Mouse (Mus musculus): ENCODE measurements at regions not wholly inside any gene's neighbourhood (a gene's known extent, or its start where the extent isn't known, plus 50 kb on each side); places are given as distances from the start of the nearest gene placed in this dataset.

DNA sequence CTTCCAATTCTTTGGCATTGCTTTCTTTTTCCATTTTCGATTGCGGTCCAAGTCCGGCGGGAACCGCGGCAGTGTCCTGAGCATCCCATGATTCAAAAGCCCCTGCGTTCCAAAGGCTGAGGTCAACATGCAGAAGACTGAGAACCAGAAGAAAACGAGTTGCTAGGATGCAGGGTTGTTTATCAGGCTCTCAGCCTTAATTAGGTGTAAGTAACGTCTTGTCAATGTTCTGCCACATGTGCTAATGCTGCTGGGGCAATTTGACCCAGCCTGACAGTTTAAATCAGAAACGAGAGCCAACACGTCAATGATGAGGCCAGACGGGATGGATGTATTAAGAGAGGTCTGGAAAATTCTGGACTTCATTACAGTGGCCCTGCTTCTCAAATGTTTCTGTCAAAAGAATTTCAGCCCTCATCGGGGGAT, 239.4 kb downstream of the Gm45692 start:
- no peak for DNase-seq

DNA sequence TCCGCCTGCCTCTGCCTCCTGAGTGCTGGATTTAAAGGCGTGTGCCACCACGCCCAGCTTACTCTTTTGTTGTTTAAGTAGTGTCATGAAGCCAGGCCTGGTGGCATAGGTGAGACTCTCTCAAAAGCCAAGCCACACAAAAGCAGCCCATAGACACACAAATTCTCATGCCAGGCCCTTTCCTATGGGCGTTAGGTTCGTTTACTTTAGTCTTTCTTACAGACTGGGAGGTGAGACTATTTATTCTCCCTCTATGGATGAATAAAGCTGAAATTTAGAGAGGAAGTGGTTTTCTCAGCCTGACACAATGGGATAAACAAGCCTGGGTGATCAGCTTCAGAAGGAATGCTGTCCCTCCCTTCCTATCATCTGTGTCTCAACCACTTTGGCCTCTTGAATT, 243.0 kb downstream of the Gm45692 start:
- no peak for DNase-seq

DNA sequence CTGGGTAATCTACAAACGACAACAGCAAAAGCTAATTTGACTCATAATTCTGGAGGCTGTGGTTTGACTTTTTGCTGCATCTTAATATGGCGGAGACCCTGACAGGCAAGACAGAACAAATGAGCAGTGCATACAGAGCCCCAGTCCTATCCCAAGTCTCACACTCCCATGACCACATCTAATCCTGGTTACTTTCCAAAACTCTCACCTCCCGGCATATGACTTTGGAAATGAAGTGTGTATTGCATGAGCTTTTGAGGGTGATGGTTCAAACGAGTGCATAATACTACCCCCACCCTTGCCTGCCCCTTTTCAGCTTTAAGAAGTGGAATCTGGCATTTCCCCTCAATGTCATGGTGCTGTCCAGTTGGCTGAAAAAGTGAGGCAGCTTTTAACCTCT, 244.3 kb downstream of the Gm45692 start:
- DNase-seq: no peak

DNA sequence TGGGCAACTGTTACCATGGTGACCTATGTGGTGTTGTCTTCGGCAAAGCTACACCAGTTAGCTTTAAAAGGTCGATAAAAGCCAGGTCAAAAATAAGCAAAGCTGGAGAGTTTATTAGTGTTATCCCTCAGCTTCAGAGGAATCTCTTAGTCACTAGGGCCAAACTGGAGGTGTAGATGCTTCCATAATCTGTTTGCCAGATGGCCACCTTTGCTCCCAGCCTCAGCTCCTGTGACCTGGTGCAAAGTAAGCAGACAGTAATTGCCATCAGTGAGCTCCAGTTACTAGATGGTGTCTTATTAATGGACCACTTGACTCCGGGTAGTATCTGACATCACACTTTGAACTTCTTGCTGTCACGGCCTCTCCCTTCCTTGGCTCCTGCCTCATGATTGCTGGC, 245.3 kb downstream of the Gm45692 start:
- no peak for DNase-seq

DNA sequence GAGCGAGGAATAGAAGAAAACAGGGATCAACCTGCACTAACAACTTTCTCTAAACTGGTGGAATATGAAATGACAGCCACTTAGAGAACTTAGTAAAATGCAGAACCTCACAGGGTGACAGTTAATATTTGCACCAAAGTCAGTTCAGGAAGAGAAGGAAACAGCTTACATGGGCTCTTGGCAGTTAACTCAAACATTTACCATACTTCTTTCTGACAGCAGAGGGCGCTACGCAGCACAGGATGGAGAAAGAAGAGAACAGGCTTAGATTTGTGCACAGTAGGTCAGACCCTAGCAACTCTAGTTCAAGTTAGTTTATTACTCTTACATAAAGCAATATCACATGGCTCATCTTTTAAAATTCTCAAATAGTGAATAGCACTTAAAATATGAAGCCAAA, 261.3 kb downstream of the Gm45692 start:
- DNase-seq: peak; percentile 78 to 83

DNA sequence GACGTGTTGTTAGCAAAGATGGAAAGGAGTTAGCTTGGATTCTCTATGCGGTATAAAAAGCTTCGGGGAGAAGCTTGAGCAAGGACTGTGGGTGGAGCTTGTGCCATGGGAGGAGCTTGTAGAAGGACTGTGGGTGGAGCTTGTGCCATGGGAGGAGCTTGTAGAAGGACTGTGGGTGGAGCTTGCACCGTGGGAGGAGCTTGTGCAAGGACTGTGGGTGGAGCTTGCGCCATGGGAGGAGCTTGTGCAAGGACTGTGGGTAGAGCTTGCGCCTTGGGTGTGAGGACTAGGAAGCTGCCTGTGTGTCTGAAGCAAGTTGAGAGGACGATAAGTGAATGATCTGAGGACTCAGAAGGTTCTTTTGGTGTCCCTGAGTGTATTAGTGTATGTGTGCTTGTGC, 263.1 kb downstream of the Gm45692 start:
- no peak for DNase-seq

DNA sequence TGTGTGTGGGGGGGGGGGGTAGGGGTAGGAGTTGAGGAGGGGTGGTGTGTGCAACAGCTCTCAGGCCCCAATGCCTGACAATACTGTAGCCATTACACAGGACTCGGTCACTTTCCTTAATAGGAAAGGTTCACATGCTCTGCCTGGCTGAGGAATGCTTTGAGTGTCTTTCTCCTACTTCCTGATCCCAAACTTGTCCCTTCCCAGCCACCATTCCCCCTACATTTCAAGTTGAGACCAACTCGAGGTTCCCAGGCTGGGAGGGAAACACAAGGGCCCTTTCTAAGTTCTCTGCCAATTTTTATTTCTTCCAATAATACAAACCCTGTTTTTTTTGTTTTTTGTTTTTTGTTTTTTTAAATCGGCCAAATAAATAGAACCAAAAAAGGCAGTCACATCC, 264.6 kb downstream of the Gm45692 start:
- no peak for DNase-seq

DNA sequence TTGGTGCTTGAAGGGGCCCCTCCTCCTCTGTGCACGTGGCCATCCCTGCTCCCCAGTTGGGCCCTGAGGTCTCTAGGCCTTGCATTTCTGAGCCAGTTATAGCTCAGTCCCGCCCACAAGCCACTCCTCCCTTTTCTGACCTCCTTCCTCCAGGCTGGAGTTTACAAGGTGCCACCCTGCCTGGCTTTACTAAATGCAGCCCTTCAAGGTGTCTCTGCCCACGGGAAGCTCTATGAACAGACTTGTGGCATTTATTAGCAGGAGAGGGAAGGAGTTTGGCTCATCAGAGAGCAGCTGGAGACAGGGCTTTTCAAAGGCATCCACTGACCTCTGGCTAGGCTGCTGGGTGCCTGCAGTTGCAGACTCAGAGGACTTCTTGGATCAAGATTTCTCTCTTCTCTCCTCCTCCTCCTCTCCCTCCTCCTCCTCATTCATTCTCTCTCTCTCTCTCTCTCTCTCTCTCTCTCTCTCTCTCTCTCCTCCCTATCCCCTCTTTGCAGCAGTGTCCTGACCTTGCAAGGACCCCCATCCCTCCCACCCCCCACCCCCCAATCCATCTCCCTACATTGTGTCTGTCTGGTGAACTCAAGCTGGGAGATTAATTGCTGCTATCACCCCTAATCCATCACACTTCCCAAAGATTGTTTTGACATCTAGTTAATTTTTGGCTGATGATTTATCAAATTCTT, 265.1 kb downstream of the Gm45692 start:
- DNase-seq: no peak

DNA sequence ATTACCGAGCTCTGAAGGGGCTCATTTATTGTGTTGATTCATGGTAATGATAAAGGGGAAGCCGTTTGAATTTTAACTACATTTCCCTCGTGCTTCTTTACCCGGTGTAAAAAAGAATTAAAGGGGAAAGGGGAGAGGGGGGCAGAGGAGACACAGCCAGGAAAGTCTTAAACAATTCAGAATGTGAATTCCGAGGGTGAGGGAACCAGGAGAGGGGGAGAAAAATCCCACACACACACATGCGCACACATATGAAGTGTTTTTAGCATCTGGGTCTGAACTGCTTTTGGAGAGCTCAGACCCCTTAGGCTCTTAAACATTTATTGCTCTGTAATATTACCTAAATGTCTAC, 265.6 kb downstream of the Gm45692 start:
- DNase-seq: no peak

DNA sequence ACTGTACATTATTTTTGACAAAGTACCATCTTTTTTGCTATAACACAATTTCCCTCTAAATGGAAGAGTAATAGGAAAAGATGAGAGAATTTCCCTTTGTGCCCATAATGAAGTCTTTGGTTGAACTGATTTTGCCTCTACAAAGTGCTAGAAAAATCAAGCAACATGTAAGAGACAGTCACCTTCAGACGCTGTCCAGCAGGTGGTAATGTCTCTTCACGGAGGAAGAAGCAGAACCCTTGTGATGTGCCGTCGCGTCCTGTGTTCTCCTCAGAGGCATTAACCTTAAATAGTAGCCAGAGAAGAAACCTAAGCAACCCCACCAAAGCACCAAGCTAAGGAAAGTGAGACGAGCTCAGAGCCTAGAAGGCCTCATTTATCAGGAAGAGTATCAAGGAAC, 275.7 kb downstream of the Gm45692 start:
- DNase-seq: no peak

DNA sequence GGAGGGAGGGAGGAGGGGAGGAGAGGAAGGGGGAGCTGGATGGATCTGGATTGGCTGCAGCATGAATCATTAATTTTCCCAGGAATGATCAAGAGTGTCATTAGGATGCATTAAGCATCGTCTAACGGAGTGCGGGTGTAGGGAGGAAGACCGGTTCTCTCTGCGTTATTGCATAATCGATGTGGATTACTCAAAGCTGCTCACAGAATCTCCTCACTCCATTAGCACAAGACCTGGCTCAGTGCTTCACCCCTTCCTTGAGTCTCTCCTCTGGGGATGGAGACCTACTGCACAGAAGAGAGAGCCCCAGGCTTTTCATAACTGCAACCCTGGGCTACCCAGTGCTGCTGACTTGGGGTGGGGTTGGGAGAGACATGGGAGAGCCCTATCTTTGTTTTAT, 300.7 kb downstream of the Gm45692 start:
- no peak for DNase-seq

DNA sequence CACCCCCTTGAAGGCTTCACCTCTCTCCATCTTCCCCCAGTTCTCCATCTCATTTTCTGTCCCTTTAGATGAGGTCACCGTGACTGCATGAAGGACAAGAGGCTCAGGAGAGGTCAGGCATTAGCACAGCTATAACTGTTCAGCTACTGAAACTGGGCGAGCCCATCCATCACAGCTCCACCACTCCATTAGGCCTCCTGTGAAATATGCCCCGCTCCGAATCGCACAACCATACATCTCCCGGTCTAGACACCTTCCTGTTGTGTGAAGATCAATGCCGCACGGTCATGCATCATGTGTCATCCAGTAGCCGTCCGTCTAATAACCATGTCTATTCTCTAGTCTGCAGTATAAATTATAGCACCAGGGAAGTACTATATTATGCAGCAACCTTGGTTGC, 301.2 kb downstream of the Gm45692 start:
- no peak for DNase-seq

DNA sequence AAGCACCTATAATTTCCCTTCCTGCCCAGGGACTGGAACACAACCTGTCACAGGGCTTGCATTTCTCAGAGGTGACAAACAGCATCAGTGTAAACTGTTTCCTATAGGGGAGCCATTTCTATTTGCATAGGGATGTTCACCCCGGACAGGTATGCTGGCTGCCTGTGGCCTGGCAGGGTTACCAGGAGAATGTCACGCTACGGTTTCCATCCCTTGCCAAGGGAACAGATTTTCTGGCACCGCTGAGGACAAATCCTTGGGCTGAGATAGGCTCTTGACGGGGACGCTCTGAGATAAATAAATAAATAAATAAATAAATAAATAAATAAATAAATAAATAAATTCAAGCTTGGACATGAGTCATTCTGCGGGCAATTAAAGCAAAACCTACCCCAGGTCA, 308.0 kb downstream of the Gm45692 start:
- peak; percentile 33 to 36 for DNase-seq

DNA sequence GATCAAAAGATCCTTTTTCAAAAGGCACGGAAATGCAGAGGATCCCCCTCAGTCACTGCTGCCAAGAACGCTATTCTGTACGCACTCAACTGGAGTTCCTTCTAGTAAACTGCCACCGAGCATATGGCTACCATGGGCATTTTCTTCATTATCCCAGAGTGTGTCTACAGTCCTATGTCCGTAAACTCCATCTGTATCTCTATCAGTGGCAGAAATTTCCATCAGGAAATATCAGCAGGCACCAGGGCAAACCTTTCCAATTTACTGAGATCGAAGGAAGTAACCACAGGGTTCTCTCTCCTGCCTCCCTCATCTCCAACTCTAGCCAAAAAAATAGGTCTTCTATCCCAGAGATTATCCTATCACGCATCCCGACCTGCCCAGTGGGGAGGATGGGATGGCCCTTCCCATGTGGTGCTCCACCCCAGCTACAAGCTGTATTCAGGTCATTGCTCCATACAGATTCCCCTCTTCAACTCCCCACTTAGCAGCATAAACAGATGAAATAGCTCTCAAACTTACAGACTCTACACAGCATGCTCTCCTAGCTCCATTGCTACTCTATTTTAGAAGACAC, 310.5 kb downstream of the Gm45692 start:
- peak; percentile 26 to 30 for DNase-seq

DNA sequence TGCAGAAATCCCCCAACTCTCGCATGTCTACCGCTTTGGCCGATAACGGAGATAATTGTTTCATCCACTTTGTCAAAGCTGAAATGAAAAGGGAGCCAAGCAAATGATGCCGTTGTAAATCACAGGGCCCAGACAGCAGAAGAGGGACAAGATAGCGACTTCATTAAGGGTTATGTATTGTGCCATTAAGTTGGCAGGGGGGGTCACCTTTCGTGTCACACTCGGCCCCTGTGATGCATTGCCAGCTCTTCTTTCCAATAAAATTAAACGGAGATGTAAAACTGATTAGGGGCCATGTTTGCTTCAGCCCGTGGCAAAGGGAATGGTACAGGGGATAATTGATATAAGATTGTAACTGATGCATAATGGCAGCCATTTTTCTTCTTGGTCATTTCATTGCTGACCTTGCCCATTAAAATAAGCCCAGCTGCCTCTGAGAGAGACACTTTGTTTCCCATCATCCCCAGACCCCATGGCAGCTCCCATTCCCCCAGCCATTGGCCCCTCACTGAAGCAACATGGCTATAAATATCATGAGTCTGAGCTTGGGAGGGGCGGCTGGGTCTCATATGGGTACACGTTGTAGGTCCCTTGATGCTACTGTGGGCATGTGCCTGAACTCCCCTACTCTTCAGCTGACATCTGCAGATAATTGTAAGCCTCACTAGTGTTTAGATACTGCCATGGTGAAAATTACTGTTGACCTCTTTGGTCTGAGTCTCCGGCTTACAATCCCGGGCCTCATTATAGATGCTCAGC, 313.0 kb downstream of the Gm45692 start:
- DNase-seq: no peak

DNA sequence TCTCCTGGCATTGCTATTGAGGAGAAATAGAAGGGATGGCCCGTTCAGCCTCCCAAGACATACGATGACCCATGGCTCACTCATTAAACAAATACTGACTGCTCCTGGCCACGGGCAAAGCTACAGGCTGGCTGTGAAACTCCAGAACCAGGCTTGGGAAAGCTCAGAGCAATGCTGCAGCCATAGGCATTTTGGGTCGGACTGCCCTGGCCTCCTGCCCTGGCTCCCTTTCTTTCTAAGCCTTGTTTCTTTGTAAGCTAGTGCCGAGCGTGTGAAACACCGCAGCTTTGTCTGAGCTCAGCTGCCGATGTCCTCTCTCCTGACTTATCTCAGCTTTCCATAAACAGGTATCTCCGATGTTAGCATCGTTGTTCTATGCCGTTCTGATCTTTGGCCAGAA, 316.9 kb downstream of the Gm45692 start:
- DNase-seq: no peak

DNA sequence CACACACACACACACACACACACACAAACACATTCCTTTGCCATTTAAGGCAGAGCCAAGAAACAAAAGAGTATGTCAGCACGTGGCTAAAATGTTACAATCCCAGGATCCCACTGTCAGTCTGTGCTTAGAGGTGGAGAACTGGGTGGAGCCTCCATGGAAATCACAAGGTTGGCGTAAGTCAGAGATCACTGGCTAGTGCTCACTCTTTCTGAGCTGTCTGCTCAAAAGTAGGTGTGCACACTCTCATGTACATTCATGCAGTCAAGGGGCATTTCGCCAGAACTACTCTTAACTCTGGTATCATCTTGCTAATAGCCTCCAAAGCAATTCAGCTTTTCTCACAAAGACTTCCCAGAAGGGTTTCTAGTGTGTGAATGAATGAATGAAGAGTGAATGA, 318.2 kb downstream of the Gm45692 start:
- no peak for DNase-seq

DNA sequence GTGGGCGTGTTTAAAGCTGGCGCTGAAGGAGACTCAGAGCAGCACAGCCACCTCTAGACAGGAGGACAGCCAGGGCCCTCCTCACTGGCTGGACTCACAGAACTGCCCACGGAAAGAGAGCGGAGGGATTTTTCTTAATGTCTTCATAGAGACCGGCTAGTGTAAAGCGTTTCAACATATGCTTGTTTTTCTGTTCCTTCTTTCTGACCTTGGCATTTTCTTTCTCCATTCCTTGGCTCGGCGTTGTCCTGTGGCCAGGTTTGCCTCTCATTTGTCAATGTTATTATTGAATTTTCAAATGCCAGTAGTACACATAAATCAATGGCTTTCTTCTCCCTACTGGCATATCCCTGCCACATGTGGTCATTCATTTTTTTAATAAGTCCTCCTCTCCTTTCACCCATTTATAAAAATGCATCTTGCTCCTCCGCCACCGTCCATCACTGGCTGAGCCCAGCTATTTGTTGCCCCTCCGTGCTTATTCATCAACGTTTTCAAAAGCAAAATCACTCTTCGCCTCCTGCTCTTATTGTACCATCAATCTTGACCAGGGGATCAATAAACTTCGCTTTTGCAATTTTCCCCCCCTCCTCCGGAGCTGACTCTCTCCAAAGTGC, 319.0 kb downstream of the Gm45692 start:
- DNase-seq: no peak

DNA sequence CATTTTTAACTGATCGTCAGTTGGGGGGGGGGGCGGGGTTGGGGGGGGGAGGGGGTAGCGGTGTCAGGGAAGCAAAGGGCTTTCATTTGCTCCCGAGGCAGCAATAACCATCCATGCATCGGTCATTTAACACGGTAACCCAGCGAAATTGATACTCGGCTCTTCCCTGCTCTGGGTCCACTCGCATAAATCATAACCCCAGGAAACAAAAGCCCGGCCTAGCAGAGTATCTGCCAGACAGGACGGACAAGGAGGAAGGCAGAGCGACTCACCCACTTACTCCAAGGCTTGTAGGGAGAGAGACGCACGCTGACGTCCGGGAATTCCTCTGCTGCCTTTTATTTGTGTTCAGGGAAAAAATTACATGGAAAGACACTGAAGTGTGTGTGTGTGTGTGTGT, 319.5 kb downstream of the Gm45692 start:
- no peak for DNase-seq

DNA sequence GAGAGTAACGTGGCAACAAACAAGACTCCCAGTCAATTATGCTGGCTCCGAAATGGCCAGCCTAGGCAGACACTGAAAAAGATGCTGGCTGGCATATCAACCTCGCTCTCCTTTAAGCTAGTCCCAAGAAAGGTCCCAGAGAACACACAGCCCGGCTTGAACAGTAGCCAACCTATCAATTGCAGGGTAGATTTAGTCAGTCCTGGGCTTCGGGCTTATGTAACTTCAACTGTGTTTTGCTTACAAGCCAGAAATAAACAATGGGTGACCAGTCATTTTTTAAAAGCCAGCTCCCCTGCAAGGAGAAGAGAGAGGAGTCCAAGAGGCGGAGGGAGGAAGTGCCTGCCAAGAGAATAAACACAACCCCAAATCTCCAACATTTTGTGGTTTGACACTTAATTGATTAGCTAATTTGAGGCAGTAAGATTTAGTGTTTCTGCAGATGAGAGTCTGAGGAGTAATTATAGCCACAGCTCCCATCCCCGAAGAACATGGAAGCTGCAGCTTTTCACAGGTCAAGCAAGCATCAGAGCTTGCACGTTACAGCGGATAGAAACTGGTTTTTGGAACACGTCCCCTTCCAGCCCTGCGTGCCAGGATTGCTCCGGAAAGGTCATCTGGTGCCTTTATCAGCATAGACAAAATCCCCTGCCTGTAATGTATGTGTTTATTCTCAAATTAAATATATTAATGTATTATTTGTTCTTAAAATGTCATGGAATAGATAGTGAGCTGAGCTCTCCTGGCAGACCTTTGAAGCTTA, 322.1 kb downstream of the Gm45692 start:
- DNase-seq: peak; percentile 73 to 76

DNA sequence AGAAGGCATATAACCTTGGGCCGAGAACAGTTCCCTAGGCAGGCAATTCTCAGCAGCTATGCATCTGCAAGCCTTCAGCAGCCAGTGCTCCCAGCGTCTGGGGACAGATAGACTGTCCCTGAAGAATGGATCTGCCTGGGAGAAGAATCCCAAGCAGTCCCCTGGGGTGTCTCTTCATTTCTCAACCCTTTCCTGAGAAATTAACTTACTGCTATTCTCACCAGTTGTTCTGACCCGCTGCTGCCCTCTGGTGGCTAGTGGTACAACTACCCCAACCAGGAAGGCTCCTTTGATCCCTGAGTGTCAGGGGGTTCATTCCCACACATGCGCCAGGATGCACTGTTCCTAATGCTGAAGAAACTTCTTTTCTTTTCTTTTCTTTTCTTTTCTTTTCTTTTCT, 323.7 kb downstream of the Gm45692 start:
- peak; percentile 78 to 84 for DNase-seq

DNA sequence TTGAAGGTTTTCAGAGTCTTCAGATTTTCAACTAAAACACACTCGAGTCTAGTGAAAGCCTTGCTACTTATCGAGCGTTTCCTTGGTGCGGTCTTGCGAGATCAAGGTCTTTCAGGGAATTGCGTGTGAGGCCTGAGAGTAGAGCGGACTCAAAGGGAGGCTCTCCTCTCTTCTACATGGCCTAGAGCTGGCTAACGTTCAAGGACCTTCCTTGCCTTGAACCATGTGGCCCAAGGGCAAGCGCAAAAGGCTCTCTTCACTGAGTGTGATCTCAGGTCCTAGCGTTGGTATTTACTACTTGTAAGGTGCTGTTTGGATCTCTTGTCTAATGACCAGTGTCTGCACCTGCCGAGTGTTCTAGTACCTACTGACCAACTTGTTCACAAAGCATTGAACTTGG, 324.4 kb downstream of the Gm45692 start:
- DNase-seq: no peak

DNA sequence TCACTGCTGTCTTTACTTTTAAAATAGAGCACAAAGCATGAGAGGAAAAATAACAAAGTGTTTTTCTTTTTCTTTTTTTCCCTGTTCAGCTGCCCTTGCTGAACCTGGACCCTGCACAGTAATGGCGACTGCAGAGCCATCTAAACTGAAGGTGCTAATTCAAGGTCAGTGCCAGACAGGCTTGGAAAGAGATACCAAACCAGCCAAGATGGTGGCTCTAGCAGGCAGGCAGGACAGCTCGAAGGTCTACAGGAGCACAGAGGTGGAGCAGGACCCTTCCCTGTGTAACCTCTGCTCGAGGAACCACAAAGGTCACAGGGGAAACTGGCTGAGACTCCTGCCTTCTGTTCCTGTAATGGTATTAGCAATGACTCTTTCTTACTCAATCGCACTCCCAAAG, 326.7 kb downstream of the Gm45692 start:
- no peak for DNase-seq

All from cerebellum, adult 18-20 months (tissue).